Mouse (Mus musculus) hindbrain, embryonic 12.5 days (tissue): ENCODE data around the gene Btbd19. TPM values are rescaled to one million over a fixed set of nuclear protein-coding genes. Genes with fewer than 3 reads are reported as not detected.

Experiments
- ATAC-seq: fragments of 200-750 bp; cut with Nextera tagmentation; 2 replicates; pipeline ENCODE4 v1.8.0; 2017; ENCODE audit warnings: moderate TSS enrichment; ENCODE audit not compliant: low FRiP score
- H3K27ac ChIP-seq: fragments of 300-500 bp; sonication (generic); 2 replicates; pipeline ENCODE4 v1.5.1; 2016; ENCODE audit warnings: mild to moderate bottlenecking
- H3K27me3 ChIP-seq: fragments of 300-500 bp; sonication (generic); 2 replicates; pipeline ENCODE4 v1.6.1; 2016; ENCODE audit warnings: mild to moderate bottlenecking
- H3K36me3 ChIP-seq: fragments of 300-500 bp; sonication (generic); 2 replicates; pipeline ENCODE4 v1.6.1; 2016; ENCODE audit warnings: mild to moderate bottlenecking
- H3K4me1 ChIP-seq: fragments of 300-500 bp; sonication (generic); 2 replicates; pipeline ENCODE4 v1.6.1; 2016
- H3K4me2 ChIP-seq: fragments of 300-500 bp; sonication (generic); replicated peaks from 2 replicates; pipeline ENCODE4 v1.6.1; 2016; ENCODE audit warnings: mild to moderate bottlenecking
- H3K4me3 ChIP-seq: fragments of 300-500 bp; sonication (generic); 2 replicates; pipeline ENCODE4 v1.5.1; 2016; ENCODE audit warnings: mild to moderate bottlenecking
- H3K9ac ChIP-seq: fragments of 300-500 bp; sonication (generic); 2 replicates; pipeline ENCODE4 v1.6.1; 2016; ENCODE audit warnings: mild to moderate bottlenecking, moderate library complexity
- H3K9me3 ChIP-seq: fragments of 300-500 bp; sonication (generic); replicated peaks from 2 replicates; pipeline ENCODE4 v1.6.1; 2016; ENCODE audit warnings: mild to moderate bottlenecking
- WGBS: fragments of 180-500 bp; shearing (Covaris S2); methylation state at CpG from one replicate; pipeline ENCODE4 v1.1.7; 2016; 5-methylcytosine and 5-hydroxymethylcytosine counted together
- microRNA-seq: library from miRNA; unstranded; fragments of <30 nt; microRNA quantifications from one replicate; pipeline ENCODE4, GENCODE M21; 2017
- polyA plus RNA-seq: library from polyadenylated mRNA; unstranded; fragments of >200 nt; fragmentation: Nextera tagmentation; extraction: Ambion mirVana; gene quantifications from 2 replicates; pipeline ENCODE4 v1.2.1, GENCODE M21; 2016

The Btbd19 gene
- polyA plus RNA-seq, 1 experiment from 2014 or later: 4.0 TPM

- Histone ChIP-seq H3K4me1 (no peaks in the 10 kb centered on the region), H3K4me3 (no peak overlapping the region), H3K9ac (no peak overlapping the region), H3K4me2 (no peak overlapping the region), H3K27me3 (no peaks in the 10 kb centered on the region), H3K27ac (no peak overlapping the region), H3K36me3 (peaks cover 13% of the 10 kb centered on the region), H3K9me3 (no peaks in the 10 kb centered on the region)
- no peak for ATAC-seq
- WGBS: 78% methylated on average over 7 of the region's 7 CpGs
Observed at GRCm38 (mm10) chr4:117087948-117088640, 37.4 kb downstream of the Btbd19 start.

GRCm38 (mm10) chr4:117071183-117071582 is 54.3 kb downstream of the Btbd19 start:
- Histone ChIP-seq H3K27me3 (no peaks in the 10 kb centered on the region), H3K9me3 (no peaks in the 10 kb centered on the region), H3K27ac (no peak overlapping the region), H3K36me3 (peaks cover 56% of the 10 kb centered on the region), H3K4me1 (no peaks in the 10 kb centered on the region), H3K4me2 (no peak overlapping the region), H3K4me3 (no peak overlapping the region), H3K9ac (no peak overlapping the region)
- ATAC-seq: no peak
- WGBS: 95% methylated on average over 5 of the region's 5 CpGs

- no peaks in the 10 kb centered on the region for H3K27me3 ChIP-seq
- peaks cover 57% of the 10 kb centered on the region for H3K36me3 ChIP-seq
- no peak for ATAC-seq
- no peak overlapping the region for H3K4me2 ChIP-seq
- no peak overlapping the region for H3K4me3 ChIP-seq
- no peak overlapping the region for H3K9ac ChIP-seq
- 86% methylated on average over 4 of the region's 4 CpGs for WGBS
- no peak overlapping the region for H3K27ac ChIP-seq
- no peaks in the 10 kb centered on the region for H3K9me3 ChIP-seq
- H3K4me1 ChIP-seq: no peaks in the 10 kb centered on the region
Observed at GRCm38 (mm10) chr4:117070624-117071023, 54.9 kb downstream of the Btbd19 start.

GRCm38 (mm10) chr4:117069647-117070046 is 55.9 kb downstream of the Btbd19 start:
- Histone ChIP-seq H3K9ac (no peak overlapping the region), H3K27me3 (no peaks in the 10 kb centered on the region), H3K4me3 (no peak overlapping the region), H3K4me1 (no peaks in the 10 kb centered on the region), H3K4me2 (no peak overlapping the region), H3K9me3 (no peaks in the 10 kb centered on the region), H3K27ac (no peak overlapping the region), H3K36me3 (peaks cover 59% of the 10 kb centered on the region)
- 82% methylated on average over 1 of the region's 1 CpGs for WGBS
- no peak for ATAC-seq

Small RNA genes lying within 50 kb of the gene (microRNA-seq; reads per million reads assigned to microRNA genes)
- not detected for gene Gm22398

Other genes with a start within 250 kb of the Btbd19 start
- 7.4 and 8.5 TPM in 2 replicates for gene Zswim5, start 248.3 kb downstream of the Btbd19 start, polyA plus RNA-seq
- 87.5 and 90.2 TPM in 2 replicates for gene Urod, start 131.3 kb downstream of the Btbd19 start, polyA plus RNA-seq
- 20.2 and 20.6 TPM in 2 replicates for gene Hectd3, start 130.4 kb downstream of the Btbd19 start, polyA plus RNA-seq
- gene Eif2b3, start 106.3 kb downstream of the Btbd19 start, polyA plus RNA-seq: 41.5 and 47.4 TPM in 2 replicates
- 4.5 and 5.9 TPM in 2 replicates for gene Ptch2, start 29.6 kb downstream of the Btbd19 start, polyA plus RNA-seq
- 0.34 TPM in 1 of 2 replicates, not detected in the other for gene Tctex1d4, start 1.1 kb upstream of the Btbd19 start, polyA plus RNA-seq
- gene Plk3, start 8.2 kb upstream of the Btbd19 start, polyA plus RNA-seq: 26.4 and 29.6 TPM in 2 replicates
- gene Rps8, start 30.5 kb upstream of the Btbd19 start, polyA plus RNA-seq: 588 and 618 TPM in 2 replicates
- 55.6 and 56.4 TPM in 2 replicates for gene Kif2c, start 56.9 kb upstream of the Btbd19 start, polyA plus RNA-seq
- gene Tmem53, start 126.2 kb upstream of the Btbd19 start, polyA plus RNA-seq: 9.0 and 9.6 TPM in 2 replicates
- gene Armh1, start 126.4 kb upstream of the Btbd19 start, polyA plus RNA-seq: 0.78 and 1.3 TPM in 2 replicates